Mouse (Mus musculus) liver, embryonic 11.5 days (tissue): ENCODE measurements around the gene Izumo1r. TPM values are rescaled to one million over a fixed set of nuclear protein-coding genes. Genes with fewer than 3 reads are reported as not detected.

ENCODE experiments used
- ATAC-seq: fragments of 200-750 bp; cut with Nextera tagmentation; replicated peaks from 2 replicates; pipeline ENCODE4 v1.8.0; 2017; ENCODE audit warnings: moderate number of reproducible peaks, mild to moderate bottlenecking, moderate TSS enrichment, moderate library complexity; ENCODE audit not compliant: low FRiP score
- DNase-seq: peaks from one replicate; pipeline ENCODE4 v3.0.0-alpha.2; 2017; ENCODE audit warnings: low spot score
- H3K27ac ChIP-seq: fragments of 300-500 bp; sonication (generic); 2 replicates; pipeline ENCODE4 v1.5.1; 2014; ENCODE audit warnings: mild to moderate bottlenecking, low read depth, low read length, control low read depth
- H3K27me3 ChIP-seq: fragments of 300-500 bp; sonication (generic); replicated peaks from 2 replicates; pipeline ENCODE4 v1.6.1; 2014; ENCODE audit warnings: low read length, mixed read lengths; ENCODE audit not compliant: control insufficient read depth, insufficient read depth
- H3K36me3 ChIP-seq: fragments of 300-500 bp; sonication (generic); 2 replicates; pipeline ENCODE4 v1.6.1; 2014; ENCODE audit warnings: mild to moderate bottlenecking, low read length, moderate library complexity, mixed read lengths; ENCODE audit not compliant: control insufficient read depth, insufficient read depth
- H3K4me1 ChIP-seq: fragments of 300-500 bp; sonication (generic); replicated peaks from 2 replicates; pipeline ENCODE4 v1.6.1; 2014; ENCODE audit warnings: low read length, mixed read lengths; ENCODE audit not compliant: control insufficient read depth, insufficient read depth
- H3K4me2 ChIP-seq: fragments of 300-500 bp; sonication (generic); 2 replicates; pipeline ENCODE4 v1.6.1; 2014; ENCODE audit warnings: mild to moderate bottlenecking, control low read depth, moderate library complexity
- H3K4me3 ChIP-seq: fragments of 300-500 bp; sonication (generic); 2 replicates; pipeline ENCODE4 v1.5.1; 2014; ENCODE audit warnings: low read depth, low read length, control low read depth
- H3K9ac ChIP-seq: fragments of 300-500 bp; sonication (generic); 2 replicates; pipeline ENCODE4 v1.6.1; 2014; ENCODE audit warnings: low read depth, low read length, control low read depth
- H3K9me3 ChIP-seq: fragments of 300-500 bp; sonication (generic); 2 replicates; pipeline ENCODE4 v1.6.1; 2016; ENCODE audit warnings: low read length, inconsistent platforms, mixed read lengths; ENCODE audit not compliant: control insufficient read depth
- WGBS: fragments of 180-500 bp; shearing (Covaris S2); extraction: QIAGEN DNeasy Blood & Tissue Kit; methylation state at CpG from one replicate; pipeline ENCODE4 v1.1.7; 2014; 5-methylcytosine and 5-hydroxymethylcytosine counted together
- polyA plus RNA-seq: library from polyadenylated mRNA; unstranded; fragments of >200 nt; fragmentation: Nextera tagmentation; extraction: Ambion mirVana; gene quantifications from 2 replicates; pipeline ENCODE4 v1.2.1, GENCODE M21; 2014

The Izumo1r gene
- polyA plus RNA-seq, 1 experiment from 2014 or later: not detected

GRCm38 (mm10) chr9:14895237-14895835, 8.4 kb downstream of the Izumo1r start:
- H3K9me3 ChIP-seq: no peaks in the 10 kb centered on the region
- H3K9ac ChIP-seq: no peak overlapping the region
- peaks cover 2% of the 10 kb centered on the region; the same call in 1 of the 2 replicates for H3K4me1 ChIP-seq
- no peak overlapping the region for H3K27ac ChIP-seq
- DNase-seq: no peak
- no peaks in the 10 kb centered on the region for H3K27me3 ChIP-seq
- no peak overlapping the region for H3K4me3 ChIP-seq
- 56% methylated on average over 7 of the region's 7 CpGs for WGBS
- no peak overlapping the region for H3K4me2 ChIP-seq
- no peaks in the 10 kb centered on the region for H3K36me3 ChIP-seq
- no peak for ATAC-seq

DNA sequence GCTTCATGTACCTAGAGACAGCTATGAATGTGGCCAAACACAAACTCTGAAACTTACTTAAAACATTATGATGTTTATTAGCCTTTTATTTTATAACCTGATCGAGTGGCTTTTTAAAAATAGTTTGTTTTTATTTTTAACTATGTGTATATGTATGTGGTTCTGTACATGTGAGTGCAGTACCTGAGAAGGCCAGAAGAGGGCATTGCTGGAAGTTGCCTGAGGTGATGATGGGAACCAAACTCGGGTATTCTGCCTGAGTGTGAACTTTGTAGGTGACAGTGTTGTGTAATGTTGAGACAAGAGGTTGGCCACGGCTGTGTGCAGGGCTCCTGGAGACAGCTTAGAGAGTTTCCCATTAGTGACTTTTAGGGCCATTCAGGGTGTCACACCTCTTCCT, 9.1 kb downstream of the Izumo1r start:
- WGBS: 74% methylated on average over 3 of the region's 3 CpGs
- Histone ChIP-seq H3K4me3 (no peak overlapping the region), H3K27me3 (no peaks in the 10 kb centered on the region), H3K27ac (no peak overlapping the region), H3K4me1 (peaks cover 2% of the 10 kb centered on the region; the same call in 1 of the 2 replicates), H3K36me3 (no peaks in the 10 kb centered on the region), H3K9me3 (no peaks in the 10 kb centered on the region), H3K4me2 (no peak overlapping the region), H3K9ac (no peak overlapping the region)
- no peak for DNase-seq
- ATAC-seq: no peak

DNA sequence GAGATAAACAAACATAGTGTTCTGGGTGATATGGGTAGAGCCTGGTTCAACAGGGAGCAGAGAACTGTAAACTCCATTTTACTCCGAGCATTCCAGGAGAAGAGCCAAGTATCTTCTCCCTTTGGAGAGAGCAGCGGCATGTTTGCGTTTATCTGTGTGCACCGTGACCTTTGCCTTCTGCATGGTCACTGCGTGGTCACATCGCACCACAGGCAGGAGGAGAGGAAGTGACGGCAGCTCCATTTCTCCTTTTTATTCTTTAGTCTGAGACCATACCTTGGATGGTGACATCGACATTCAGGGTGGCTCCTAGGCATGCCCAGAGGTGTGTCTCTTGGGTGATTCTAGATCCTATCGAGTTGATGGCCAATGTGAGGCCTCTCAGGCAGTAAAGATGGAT, 10.4 kb downstream of the Izumo1r start:
- DNase-seq: no peak
- Histone ChIP-seq H3K36me3 (no peaks in the 10 kb centered on the region), H3K4me3 (no peak overlapping the region), H3K9ac (no peak overlapping the region), H3K4me1 (peaks cover 2% of the 10 kb centered on the region; the same call in 1 of the 2 replicates), H3K9me3 (no peaks in the 10 kb centered on the region), H3K27me3 (no peaks in the 10 kb centered on the region), H3K27ac (no peak overlapping the region), H3K4me2 (no peak overlapping the region)
- ATAC-seq: no peak
- WGBS: 42% methylated on average over 9 of the region's 9 CpGs

GRCm38 (mm10) chr9:14891891-14892290, 11.9 kb downstream of the Izumo1r start:
- no peak overlapping the region for H3K4me2 ChIP-seq
- WGBS: 83% methylated on average over 5 of the region's 5 CpGs

DNA sequence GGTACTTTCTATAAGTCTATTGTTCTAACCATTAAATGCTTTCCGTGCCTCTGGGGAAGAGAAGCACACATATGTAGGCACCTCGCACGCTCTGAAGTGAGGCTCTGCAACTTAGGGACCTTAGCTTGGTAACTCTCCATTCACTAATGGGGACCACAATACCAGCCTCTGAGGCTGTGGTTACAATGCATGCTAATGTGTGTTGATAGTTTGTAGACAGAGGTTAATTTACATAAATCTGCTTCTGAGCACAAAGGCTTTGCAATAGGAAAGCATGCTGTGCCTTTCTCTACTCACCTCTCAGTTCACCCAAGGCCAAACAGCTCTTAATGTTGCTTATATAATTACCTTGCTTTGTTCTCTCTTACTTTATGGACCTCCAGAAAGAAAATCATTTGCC, 13.1 kb downstream of the Izumo1r start:
- H3K27ac ChIP-seq: no peak overlapping the region
- DNase-seq: no peak
- 84% methylated on average over 3 of the region's 3 CpGs for WGBS
- H3K4me3 ChIP-seq: no peak overlapping the region
- H3K9me3 ChIP-seq: no peaks in the 10 kb centered on the region
- no peaks in the 10 kb centered on the region for H3K27me3 ChIP-seq
- ATAC-seq: no peak
- H3K4me1 ChIP-seq: peaks cover 2% of the 10 kb centered on the region; the same call in 1 of the 2 replicates
- H3K4me2 ChIP-seq: no peak overlapping the region
- no peak overlapping the region for H3K9ac ChIP-seq
- H3K36me3 ChIP-seq: no peaks in the 10 kb centered on the region

More at GRCm38 (mm10) chr9:14891891-14892290, 11.9 kb downstream of the Izumo1r start:
- DNase-seq: no peak
- Histone ChIP-seq H3K4me1 (peaks cover 2% of the 10 kb centered on the region; the same call in 1 of the 2 replicates), H3K4me3 (no peak overlapping the region), H3K27me3 (no peaks in the 10 kb centered on the region), H3K9me3 (no peaks in the 10 kb centered on the region), H3K27ac (no peak overlapping the region), H3K36me3 (no peaks in the 10 kb centered on the region), H3K9ac (no peak overlapping the region)
- no peak for ATAC-seq

DNA sequence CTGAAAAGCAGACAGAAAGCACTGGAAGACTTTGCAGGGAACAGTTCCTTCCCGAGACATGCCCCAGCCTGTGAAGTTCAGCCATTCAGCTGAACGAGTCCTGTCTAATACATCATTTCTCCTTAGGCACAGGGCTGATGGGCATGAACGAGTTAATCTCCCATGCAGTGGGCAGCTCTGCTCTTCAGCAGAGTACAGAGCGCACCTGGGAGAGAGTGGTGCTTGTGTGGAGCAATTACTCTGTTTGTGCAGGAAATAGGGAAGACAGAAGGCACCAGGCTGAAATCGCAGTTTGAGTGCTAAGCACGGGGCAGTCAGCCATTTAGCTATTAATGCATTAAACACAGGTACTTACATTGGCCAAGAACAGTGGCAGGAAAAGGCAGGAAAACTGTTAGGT, 15.1 kb downstream of the Izumo1r start:
- Histone ChIP-seq H3K4me1 (peaks cover 2% of the 10 kb centered on the region; the same call in 1 of the 2 replicates), H3K36me3 (no peaks in the 10 kb centered on the region), H3K4me2 (no peak overlapping the region), H3K27me3 (no peaks in the 10 kb centered on the region), H3K9ac (no peak overlapping the region), H3K9me3 (no peaks in the 10 kb centered on the region), H3K27ac (no peak overlapping the region), H3K4me3 (no peak overlapping the region)
- DNase-seq (no peak), ATAC-seq (no peak)
- 72% methylated on average over 6 of the region's 6 CpGs for WGBS

- WGBS: 80% methylated on average over 6 of the region's 6 CpGs
- Histone ChIP-seq H3K9ac (no peak overlapping the region), H3K36me3 (no peaks in the 10 kb centered on the region), H3K4me1 (no peaks in the 10 kb centered on the region), H3K27me3 (no peaks in the 10 kb centered on the region), H3K27ac (no peak overlapping the region), H3K9me3 (no peaks in the 10 kb centered on the region), H3K4me3 (no peak overlapping the region), H3K4me2 (no peak overlapping the region)
- no peak for ATAC-seq
- no peak for DNase-seq
Observed at GRCm38 (mm10) chr9:14887787-14888382, 15.9 kb downstream of the Izumo1r start.

- H3K36me3 ChIP-seq: no peaks in the 10 kb centered on the region
- WGBS: 63% methylated on average over 1 of the region's 1 CpGs
- no peak overlapping the region for H3K4me2 ChIP-seq
- no peak overlapping the region for H3K4me3 ChIP-seq
- H3K27me3 ChIP-seq: no peaks in the 10 kb centered on the region
- H3K9me3 ChIP-seq: no peaks in the 10 kb centered on the region
- no peak for DNase-seq
- peak; percentile 91 for ATAC-seq
- H3K9ac ChIP-seq: no peak overlapping the region
- H3K27ac ChIP-seq: no peak overlapping the region
- no peaks in the 10 kb centered on the region for H3K4me1 ChIP-seq
Observed at GRCm38 (mm10) chr9:14885954-14886353, 17.8 kb downstream of the Izumo1r start.

- no peak for DNase-seq
- H3K4me2 ChIP-seq: no peak overlapping the region
- no peak for ATAC-seq
- no peak overlapping the region for H3K9ac ChIP-seq
- no peaks in the 10 kb centered on the region for H3K4me1 ChIP-seq
- no peak overlapping the region for H3K4me3 ChIP-seq
- H3K36me3 ChIP-seq: no peaks in the 10 kb centered on the region
- H3K9me3 ChIP-seq: no peaks in the 10 kb centered on the region
- no peak overlapping the region for H3K27ac ChIP-seq
- no peaks in the 10 kb centered on the region for H3K27me3 ChIP-seq
Observed at GRCm38 (mm10) chr9:14885151-14885550, 18.6 kb downstream of the Izumo1r start.
